Mouse (Mus musculus) forebrain, embryonic 10.5 days (tissue): Measurements from ENCODE around the gene Olfr13. TPM values are rescaled to one million over a fixed set of nuclear protein-coding genes. Genes with fewer than 3 reads are reported as not detected.
"Not testable (repeated sequence)": the region's sequence is repeated elsewhere in the genome, so short reads cannot be mapped to it uniquely, and the experiment has no call there.

Source experiments
- DNase-seq: peaks from one replicate; pipeline ENCODE4 v3.0.0-alpha.2; 2017; ENCODE audit warnings: low spot score; ENCODE audit errors: extremely low spot score
- H3K27ac ChIP-seq: fragments of 300-500 bp; sonication (generic); 2 replicates; pipeline ENCODE4 v1.5.1; 2016; ENCODE audit warnings: mild to moderate bottlenecking
- H3K27me3 ChIP-seq: fragments of 300-500 bp; sonication (generic); 2 replicates; pipeline ENCODE4 v1.6.1; 2016; ENCODE audit warnings: mild to moderate bottlenecking; ENCODE audit not compliant: poor library complexity, severe bottlenecking
- H3K36me3 ChIP-seq: fragments of 300-500 bp; sonication (generic); replicated peaks from 2 replicates; pipeline ENCODE4 v1.6.1; 2016; ENCODE audit warnings: mild to moderate bottlenecking, moderate library complexity
- H3K4me1 ChIP-seq: fragments of 300-500 bp; sonication (generic); 2 replicates; pipeline ENCODE4 v1.6.1; 2016
- H3K4me3 ChIP-seq: fragments of 300-500 bp; sonication (generic); 2 replicates; pipeline ENCODE4 v1.5.1; 2016; ENCODE audit warnings: mild to moderate bottlenecking, moderate library complexity
- H3K9me3 ChIP-seq: fragments of 300-500 bp; sonication (generic); 2 replicates; pipeline ENCODE4 v1.6.1; 2016; ENCODE audit warnings: mild to moderate bottlenecking, moderate library complexity
- WGBS: fragments of 180-500 bp; shearing (Covaris S2); methylation state at CpG from one replicate; pipeline ENCODE4 v1.1.7; 2016; 5-methylcytosine and 5-hydroxymethylcytosine counted together
- polyA plus RNA-seq: library from polyadenylated mRNA; unstranded; fragments of >200 nt; fragmentation: Nextera tagmentation; extraction: Ambion mirVana; gene quantifications from 2 replicates; pipeline ENCODE4 v1.2.1, GENCODE M21; 2016

The Olfr13 gene
- polyA plus RNA-seq: not detected in 2 replicates

GRCm38 (mm10) chr6:43171840-43172239 lies at the start of gene Olfr13:
Olfr13 (plus strand) TSS chr6:43172140.
- no peaks in the 10 kb centered on the region for H3K36me3 ChIP-seq
- 81% methylated on average over 4 of the region's 4 CpGs for WGBS
- no peaks in the 10 kb centered on the region for H3K4me1 ChIP-seq
- no peak for DNase-seq
- no peaks in the 10 kb centered on the region for H3K9me3 ChIP-seq
- H3K27ac ChIP-seq: no peak within 1 kb of the TSS
- H3K4me3 ChIP-seq: no peak within 1 kb of the TSS
- H3K27me3 ChIP-seq: no peaks in the 10 kb centered on the region

- not testable (repeated sequence) for H3K36me3 ChIP-seq, H3K27me3 ChIP-seq, H3K27ac ChIP-seq, H3K4me3 ChIP-seq, DNase-seq, H3K9me3 ChIP-seq, H3K4me1 ChIP-seq
- WGBS: 93% methylated on average over 2 of the region's 2 CpGs
Measured at GRCm38 (mm10) chr6:43146267-43146666, 25.7 kb upstream of the Olfr13 start, which contains the start of gene Olfr237-ps1. Olfr237-ps1 (plus strand) TSS chr6:43146567.

- 78% methylated on average over 1 of the region's 1 CpGs for WGBS
- no peak overlapping the region for H3K27ac ChIP-seq
Measured at GRCm38 (mm10) chr6:43159502-43159901, 12.4 kb upstream of the Olfr13 start.

GRCm38 (mm10) chr6:43162982-43163381 lies 9.0 kb upstream of the Olfr13 start, which contains the start of gene Olfr437:
Olfr437 (plus strand) TSS chr6:43163282.
- Histone ChIP-seq H3K9me3 (no peaks in the 10 kb centered on the region), H3K27me3 (no peaks in the 10 kb centered on the region), H3K4me1 (no peaks in the 10 kb centered on the region), H3K36me3 (no peaks in the 10 kb centered on the region), H3K27ac (no peak within 1 kb of the TSS), H3K4me3 (no peak within 1 kb of the TSS)
- no peak for DNase-seq
- WGBS: 72% methylated on average over 3 of the region's 3 CpGs

More at GRCm38 (mm10) chr6:43159502-43159901, 12.4 kb upstream of the Olfr13 start:
- Histone ChIP-seq H3K9me3 (no peaks in the 10 kb centered on the region), H3K27me3 (no peaks in the 10 kb centered on the region), H3K36me3 (no peaks in the 10 kb centered on the region), H3K4me1 (no peaks in the 10 kb centered on the region), H3K4me3 (no peak overlapping the region)
- DNase-seq: no peak

GRCm38 (mm10) chr6:43167246-43167645 lies 4.7 kb upstream of the Olfr13 start:
- no peaks in the 10 kb centered on the region for H3K9me3 ChIP-seq
- H3K27me3 ChIP-seq: no peaks in the 10 kb centered on the region
- DNase-seq: no peak
- H3K36me3 ChIP-seq: no peaks in the 10 kb centered on the region
- H3K27ac ChIP-seq: no peak overlapping the region
- no peaks in the 10 kb centered on the region for H3K4me1 ChIP-seq
- WGBS: 90% methylated on average over 4 of the region's 4 CpGs
- H3K4me3 ChIP-seq: no peak overlapping the region

GRCm38 (mm10) chr6:43178129-43178528 lies 6.2 kb downstream of the Olfr13 start:
- no peaks in the 10 kb centered on the region for H3K4me1 ChIP-seq
- no peaks in the 10 kb centered on the region for H3K9me3 ChIP-seq
- DNase-seq: no peak

GRCm38 (mm10) chr6:43178584-43179501 lies 6.9 kb downstream of the Olfr13 start:
- DNase-seq: no peak
- 76% methylated on average over 6 of the region's 6 CpGs for WGBS
- Histone ChIP-seq H3K9me3 (no peaks in the 10 kb centered on the region), H3K27me3 (no peaks in the 10 kb centered on the region), H3K4me1 (no peaks in the 10 kb centered on the region), H3K4me3 (no peak overlapping the region), H3K27ac (no peak overlapping the region), H3K36me3 (no peaks in the 10 kb centered on the region)

More at GRCm38 (mm10) chr6:43178129-43178528, 6.2 kb downstream of the Olfr13 start:
- Histone ChIP-seq H3K36me3 (no peaks in the 10 kb centered on the region), H3K4me3 (no peak overlapping the region), H3K27ac (no peak overlapping the region), H3K27me3 (no peaks in the 10 kb centered on the region)
- WGBS: 88% methylated on average over 1 of the region's 1 CpGs

GRCm38 (mm10) chr6:43190986-43191385 lies 19.0 kb downstream of the Olfr13 start:
- Histone ChIP-seq H3K9me3 (no peaks in the 10 kb centered on the region), H3K27ac (no peak overlapping the region), H3K36me3 (no peaks in the 10 kb centered on the region), H3K4me3 (no peak overlapping the region), H3K27me3 (no peaks in the 10 kb centered on the region), H3K4me1 (no peaks in the 10 kb centered on the region)
- 89% methylated on average over 3 of the region's 3 CpGs for WGBS
- DNase-seq: no peak

GRCm38 (mm10) chr6:43196781-43197180 lies 24.8 kb downstream of the Olfr13 start, which contains the start of gene Olfr435:
Olfr435 (plus strand) TSS chr6:43197146.
- Histone ChIP-seq H3K4me3 (no peak within 1 kb of the TSS), H3K27me3 (no peaks in the 10 kb centered on the region), H3K27ac (no peak within 1 kb of the TSS), H3K4me1 (no peaks in the 10 kb centered on the region), H3K9me3 (no peaks in the 10 kb centered on the region), H3K36me3 (no peaks in the 10 kb centered on the region)
- no peak for DNase-seq

GRCm38 (mm10) chr6:43198094-43198493 lies 26.2 kb downstream of the Olfr13 start:
- Histone ChIP-seq H3K9me3 (no peaks in the 10 kb centered on the region), H3K4me3 (no peak overlapping the region), H3K27ac (no peak overlapping the region), H3K4me1 (no peaks in the 10 kb centered on the region), H3K27me3 (no peaks in the 10 kb centered on the region), H3K36me3 (no peaks in the 10 kb centered on the region)
- WGBS: 90% methylated on average over 3 of the region's 3 CpGs
- DNase-seq: no peak

GRCm38 (mm10) chr6:43202786-43203185 lies 30.8 kb downstream of the Olfr13 start:
- no peak for DNase-seq
- H3K27me3 ChIP-seq: no peaks in the 10 kb centered on the region
- no peaks in the 10 kb centered on the region for H3K9me3 ChIP-seq
- H3K4me1 ChIP-seq: no peaks in the 10 kb centered on the region
- H3K36me3 ChIP-seq: no peaks in the 10 kb centered on the region
- H3K4me3 ChIP-seq: no peak overlapping the region
- no peak overlapping the region for H3K27ac ChIP-seq

GRCm38 (mm10) chr6:43205355-43205754 lies 33.4 kb downstream of the Olfr13 start:
- Histone ChIP-seq H3K4me3 (no peak overlapping the region), H3K4me1 (no peaks in the 10 kb centered on the region), H3K27ac (no peak overlapping the region), H3K27me3 (no peaks in the 10 kb centered on the region), H3K9me3 (no peaks in the 10 kb centered on the region), H3K36me3 (no peaks in the 10 kb centered on the region)
- DNase-seq: no peak
- 40% methylated on average over 2 of the region's 2 CpGs for WGBS

- H3K27me3 ChIP-seq, DNase-seq, H3K36me3 ChIP-seq, H3K9me3 ChIP-seq, H3K4me1 ChIP-seq, H3K27ac ChIP-seq, H3K4me3 ChIP-seq: not testable (repeated sequence)
Measured at GRCm38 (mm10) chr6:43212873-43213272, 40.9 kb downstream of the Olfr13 start, which contains the start of gene Olfr434. Olfr434 (plus strand) TSS chr6:43213021.
